In genomic region chr4:95137413-95138143, GRCm38 (mm10) we compare ENCODE assay signal across 11 mouse cellular contexts.
A peak's percentile ranks its signal among the peaks of the same experiment; 100 is the strongest.
DNase-seq lines count a peak whose midpoint lies in the region; ATAC-seq and TF ChIP-seq lines count a peak whose summit lies in the region.
"Had no signal": no experiment of that assay in that cellular context is flagged by ENCODE, and none has a peak within 500 bp of the region (broad histone marks: within the 10 kb centered on the region; RNA-seq: fewer than 3 reads in every experiment).

No protein-coding gene starts in this region.

- H3K4me1 ChIP-seq in kidney, postnatal 0 days (replicated peaks; ENCODE audit: insufficient read depth, low read length) = peaks cover 12% of the 10 kb centered on the region; the same call in 1 of the 2 replicates
- peaks cover 26% of the 10 kb centered on the region for H3K4me1 ChIP-seq in kidney, embryonic 16.5 days (ENCODE audit: insufficient read depth, low read length)
- H3K4me1 ChIP-seq in embryonic facial prominence, embryonic 10.5 days = peaks cover 30% of the 10 kb centered on the region
- H3K4me1 ChIP-seq in hindbrain, embryonic 11.5 days (replicated peaks; ENCODE audit: control insufficient read depth, insufficient read depth, low read length) = no peaks in the 10 kb centered on the region
- no peaks in the 10 kb centered on the region; the same call in 1 of the 2 replicates for H3K4me1 ChIP-seq in midbrain, postnatal 0 days (ENCODE audit: insufficient read depth, low read length)

- no peak for TF ChIP-seq CTCF in kidney, postnatal 0 days (IDR thresholded peaks at IDR 0.05; ENCODE audit: low read depth)
- no peak for TF ChIP-seq CTCF in midbrain, postnatal 0 days (IDR thresholded peaks at IDR 0.05)

- H3K4me2 ChIP-seq in kidney, postnatal 0 days (ENCODE audit: low read length) = no peak overlapping the region
- H3K4me2 ChIP-seq in kidney, embryonic 16.5 days (replicated peaks; ENCODE audit: low read depth, low read length) = no peak overlapping the region
- H3K4me2 ChIP-seq in hindbrain, embryonic 11.5 days (replicated peaks; ENCODE audit: low read depth, low read length) = no peak overlapping the region
- H3K4me2 ChIP-seq in midbrain, postnatal 0 days (ENCODE audit: low read depth, low read length, poor library complexity, severe bottlenecking) = no peak overlapping the region

- H3K9ac ChIP-seq in kidney, postnatal 0 days (ENCODE audit: low read depth, low read length) = no peak overlapping the region
- H3K9ac ChIP-seq in kidney, embryonic 16.5 days (replicated peaks; ENCODE audit: low read length) = no peak overlapping the region
- H3K9ac ChIP-seq in hindbrain, embryonic 11.5 days (ENCODE audit: low read depth, low read length) = no peak overlapping the region
- no peak overlapping the region for H3K9ac ChIP-seq in midbrain, postnatal 0 days (replicated peaks; ENCODE audit: low read length, poor library complexity, severe bottlenecking)

- H3K4me3 ChIP-seq in kidney, postnatal 0 days (replicated peaks; ENCODE audit: low read depth, low read length) = no peak overlapping the region
- H3K4me3 ChIP-seq in kidney, embryonic 16.5 days (ENCODE audit: low read length) = no peak overlapping the region
- H3K4me3 ChIP-seq in embryonic facial prominence, embryonic 10.5 days = no peak overlapping the region
- H3K4me3 ChIP-seq in hindbrain, embryonic 11.5 days (ENCODE audit: low read depth, low read length) = no peak overlapping the region
- H3K4me3 ChIP-seq in midbrain, postnatal 0 days (ENCODE audit: low read depth, low read length) = no peak overlapping the region

- no peak overlapping the region for H3K27ac ChIP-seq in kidney, postnatal 0 days
- H3K27ac ChIP-seq in kidney, embryonic 16.5 days (ENCODE audit: low read length) = no peak overlapping the region; the same call in 1 of the 2 replicates
- H3K27ac ChIP-seq in embryonic facial prominence, embryonic 10.5 days (replicated peaks) = peak overlapping the region; percentile 72
- H3K27ac ChIP-seq in hindbrain, embryonic 11.5 days (ENCODE audit: low read depth, low read length) = no peak overlapping the region
- H3K27ac ChIP-seq in midbrain, postnatal 0 days (ENCODE audit: low read depth, low read length) = no peak overlapping the region

- no peak; the same call in 1 of the 2 replicates for ATAC-seq in kidney, postnatal 0 days (replicated peaks; ENCODE audit: low FRiP score, low read depth)
- no peak; the same call in 1 of the 2 replicates for ATAC-seq in kidney, embryonic 16.5 days (ENCODE audit: low FRiP score, low TSS enrichment)
- ATAC-seq in hindbrain, embryonic 11.5 days (ENCODE audit: low FRiP score) = peak; percentile 83
- ATAC-seq in midbrain, postnatal 0 days (ENCODE audit: low FRiP score) = peak; percentile 67

- no peaks in the 10 kb centered on the region for H3K27me3 ChIP-seq in kidney, postnatal 0 days (ENCODE audit: insufficient read depth, low read length)
- no peaks in the 10 kb centered on the region for H3K27me3 ChIP-seq in kidney, embryonic 16.5 days (ENCODE audit: insufficient read depth, low read length)
- peaks cover 7% of the 10 kb centered on the region; the same call in 1 of the 2 replicates for H3K27me3 ChIP-seq in embryonic facial prominence, embryonic 10.5 days (replicated peaks; ENCODE audit: low read depth, poor library complexity, severe bottlenecking)
- H3K27me3 ChIP-seq in hindbrain, embryonic 11.5 days (ENCODE audit: control insufficient read depth, insufficient read depth, low read length) = peaks cover 2% of the 10 kb centered on the region; the same call in 1 of the 2 replicates
- no peaks in the 10 kb centered on the region for H3K27me3 ChIP-seq in midbrain, postnatal 0 days (ENCODE audit: insufficient read depth, low read length)

- no peaks in the 10 kb centered on the region for H3K36me3 ChIP-seq in kidney, postnatal 0 days (ENCODE audit: insufficient read depth, low read length)
- H3K36me3 ChIP-seq in kidney, embryonic 16.5 days (ENCODE audit: insufficient read depth, low read length) = no peaks in the 10 kb centered on the region
- H3K36me3 ChIP-seq in embryonic facial prominence, embryonic 10.5 days (replicated peaks) = no peaks in the 10 kb centered on the region
- H3K36me3 ChIP-seq in hindbrain, embryonic 11.5 days (ENCODE audit: control insufficient read depth, insufficient read depth, low read length) = no peaks in the 10 kb centered on the region
- no peaks in the 10 kb centered on the region for H3K36me3 ChIP-seq in midbrain, postnatal 0 days (ENCODE audit: insufficient read depth, low read length)
- H3K36me3 ChIP-seq: G1E had no signal

- H3K9me3 ChIP-seq in kidney, postnatal 0 days (replicated peaks; ENCODE audit: low read length) = no peaks in the 10 kb centered on the region
- H3K9me3 ChIP-seq in kidney, embryonic 16.5 days (ENCODE audit: low read length) = no peaks in the 10 kb centered on the region
- no peaks in the 10 kb centered on the region for H3K9me3 ChIP-seq in embryonic facial prominence, embryonic 10.5 days
- no peaks in the 10 kb centered on the region for H3K9me3 ChIP-seq in hindbrain, embryonic 11.5 days (ENCODE audit: control insufficient read depth, low read length)
- H3K9me3 ChIP-seq in midbrain, postnatal 0 days (ENCODE audit: low read length) = no peaks in the 10 kb centered on the region
- H3K9me3 ChIP-seq: G1E had no signal

- peak; percentile 33 for DNase-seq in kidney, postnatal 0 days (ENCODE audit: low spot score)
- DNase-seq in embryonic facial prominence, embryonic 10.5 days (ENCODE audit: low spot score) = peak; percentile 48
- peak; percentile 39 for DNase-seq in hindbrain, embryonic 11.5 days (ENCODE audit: low spot score)
- DNase-seq in midbrain, postnatal 0 days (ENCODE audit: low spot score) = peak; percentile 58
- no peak for DNase-seq in gastrocnemius, postnatal 4 days (ENCODE audit: low spot score in 2 of 2)
- no peak for DNase-seq in urinary bladder, postnatal 25 days (ENCODE audit: low spot score)
- no peak for DNase-seq in cerebellum, adult 11-12 months
- DNase-seq: cerebellum, postnatal 25 days; left cerebral cortex, postnatal 4 days had no signal

- 53% methylated on average over 12 of the region's 12 CpGs for WGBS in kidney, postnatal 0 days
- 50% methylated on average over 12 of the region's 12 CpGs for whole genome bisulfite sequencing in kidney, embryonic 16.5 days
- 58% methylated on average over 12 of the region's 12 CpGs for whole genome bisulfite sequencing in embryonic facial prominence, embryonic 10.5 days
- WGBS in hindbrain, embryonic 11.5 days = 43% methylated on average over 12 of the region's 12 CpGs
- 36% methylated on average over 12 of the region's 12 CpGs for WGBS in midbrain, postnatal 0 days

Comparison
In these comparisons a context has a peak if more than half of its experiments do, and no peak if none do; other contexts are left out.
1. ATAC-seq: peak in hindbrain, embryonic 11.5 days (single experiment) and midbrain, postnatal 0 days (single experiment); none in kidney, postnatal 0 days (single experiment) and kidney, embryonic 16.5 days (single experiment).
2. DNase-seq: peak in kidney, postnatal 0 days (single experiment), embryonic facial prominence, embryonic 10.5 days (single experiment), hindbrain, embryonic 11.5 days (single experiment) and midbrain, postnatal 0 days (single experiment); none in gastrocnemius, postnatal 4 days (0 of 2), urinary bladder, postnatal 25 days (single experiment) and cerebellum, adult 11-12 months (single experiment).